Mouse (Mus musculus): ENCODE measurements around the gene Slc25a27. TPM values are rescaled to one million over a fixed set of nuclear protein-coding genes. Genes with fewer than 3 reads are reported as not detected.

The Slc25a27 gene
- total RNA-seq, 4 experiments from 2014 or later, result 4.7 to 5.8 (median 5.1) TPM

Other genes with a start within 250 kb of the Slc25a27 start
- not detected for gene Mep1a, start 164.4 kb downstream of the Slc25a27 start, total RNA-seq (2022)
- gene Ankrd66, start 123.6 kb downstream of the Slc25a27 start, total RNA-seq (2022), result not detected
- gene Pla2g7, start 99.1 kb downstream of the Slc25a27 start, total RNA-seq (2022), result 10 to 100 TPM; 48.9 to 85.9 (median 58.6) TPM
- not detected for gene Tdrd6, start 36.9 kb downstream of the Slc25a27 start, total RNA-seq (2022)
- 1 to 10 TPM; 2.7 to 3.5 (median 2.8) TPM for gene Cyp39a1, start 211 bp upstream of the Slc25a27 start, total RNA-seq (2022)
- 10 to 100 TPM; 40.1 to 55.7 (median 44.0) TPM for gene Rcan2, start 134.1 kb upstream of the Slc25a27 start, total RNA-seq (2022)